11 mouse cellular contexts compared by ENCODE assay signal in genomic region chr14:88347177-88347576, GRCm38 (mm10).
DNase-seq lines count a peak whose midpoint lies in the region; ATAC-seq lines count a peak whose summit lies in the region.
"Had no signal": no experiment of that assay in that cellular context is flagged by ENCODE, and none has a peak within 500 bp of the region (broad histone marks: within the 10 kb centered on the region; RNA-seq: fewer than 3 reads in every experiment).

No protein-coding gene starts in this region.

- WGBS in forebrain, embryonic 14.5 days: 71% methylated on average over 4 of the region's 4 CpGs
- WGBS in forebrain, embryonic 10.5 days: 89% methylated on average over 4 of the region's 4 CpGs

- H3K9ac ChIP-seq in forebrain, embryonic 14.5 days (ENCODE audit: low read length): no peak overlapping the region

- intact Hi-C loops in heart, postnatal 10 days (cut with DNase I): no loop called here
- intact Hi-C loops in left cerebral cortex, postnatal 4 days (cut with DNase I): no loop called here

- H3K27ac ChIP-seq in forebrain, embryonic 14.5 days (ENCODE audit: low read depth, low read length): no peak overlapping the region
- H3K27ac ChIP-seq in forebrain, embryonic 10.5 days: no peak overlapping the region
- H3K27ac ChIP-seq: macrophage had no signal

- no peak overlapping the region for H3K4me2 ChIP-seq in forebrain, embryonic 14.5 days (ENCODE audit: low read length)

- no peaks in the 10 kb centered on the region for H3K9me3 ChIP-seq in forebrain, embryonic 14.5 days (replicated peaks; ENCODE audit: control insufficient read depth, low read length)
- H3K9me3 ChIP-seq in forebrain, embryonic 10.5 days: no peaks in the 10 kb centered on the region

- no peaks in the 10 kb centered on the region for H3K4me1 ChIP-seq in forebrain, embryonic 14.5 days (ENCODE audit: control insufficient read depth, insufficient read depth, low read length)
- no peaks in the 10 kb centered on the region for H3K4me1 ChIP-seq in forebrain, embryonic 10.5 days

- DNase-seq in forebrain, embryonic 14.5 days (ENCODE audit: low spot score): peak; percentile 63
- DNase-seq in forebrain, embryonic 10.5 days (ENCODE audit: extremely low spot score, low spot score): no peak
- peak; percentile 22 for DNase-seq in NIH3T3 (ENCODE audit: low read depth)
- peak; percentile 31 to 41 for DNase-seq in heart, postnatal 10 days
- peak; percentile 3 for DNase-seq in left cerebral cortex, postnatal 4 days
- DNase-seq in embryo, embryonic 10.5 days (ENCODE audit: low spot score): no peak
- no peak for DNase-seq in urinary bladder, postnatal 36 days (ENCODE audit: low spot score in 2 of 2)
- DNase-seq in spleen, postnatal 4 days (ENCODE audit: low spot score in 2 of 2): no peak

- no peaks in the 10 kb centered on the region for H3K36me3 ChIP-seq in forebrain, embryonic 14.5 days (ENCODE audit: control insufficient read depth, insufficient read depth, low read length)
- no peaks in the 10 kb centered on the region for H3K36me3 ChIP-seq in forebrain, embryonic 10.5 days (replicated peaks)

- no peaks in the 10 kb centered on the region for H3K27me3 ChIP-seq in forebrain, embryonic 14.5 days (replicated peaks; ENCODE audit: control insufficient read depth, insufficient read depth, low read length)
- no peaks in the 10 kb centered on the region for H3K27me3 ChIP-seq in forebrain, embryonic 10.5 days (ENCODE audit: poor library complexity, severe bottlenecking)

- ATAC-seq in forebrain, embryonic 14.5 days: peak; percentile 48; the same call in 1 of the 2 replicates
- ATAC-seq: inflammation-experienced regulatory T-cells, adult 6 months had no signal

- no peak overlapping the region for H3K4me3 ChIP-seq in forebrain, embryonic 14.5 days (ENCODE audit: low read depth, low read length)
- H3K4me3 ChIP-seq in forebrain, embryonic 10.5 days: no peak overlapping the region
- H3K4me3 ChIP-seq: erythroblast, embryonic 14.5 days had no signal

Comparison
In these comparisons a context has a peak if more than half of its experiments do, and no peak if none do; other contexts are left out.
1. DNase-seq: peak in forebrain, embryonic 14.5 days (single experiment), NIH3T3 (single experiment), heart, postnatal 10 days (2 of 2) and left cerebral cortex, postnatal 4 days (single experiment); none in forebrain, embryonic 10.5 days (single experiment), embryo, embryonic 10.5 days (single experiment), urinary bladder, postnatal 36 days (0 of 2) and spleen, postnatal 4 days (0 of 2).